Mouse (Mus musculus) myocyte (in vitro differentiated cells): Measurements from ENCODE around the gene Agap2. TPM values are rescaled to one million over a fixed set of nuclear protein-coding genes. Genes with fewer than 3 reads are reported as not detected.

Experiments
- H3K27me3 ChIP-seq: one replicate; pipeline ENCODE4 v1.6.1; 2011; ENCODE audit not compliant: control insufficient read depth, insufficient read depth, insufficient read length
- H3K36me3 ChIP-seq: one replicate; pipeline ENCODE4 v1.6.1; 2011; ENCODE audit not compliant: control insufficient read depth, insufficient read depth
- H3K4me2 ChIP-seq: one replicate; pipeline ENCODE4 v1.6.1; 2011; ENCODE audit warnings: low read depth, control low read depth
- H3K4me3 ChIP-seq: one replicate; pipeline ENCODE4 v1.5.1; 2011; ENCODE audit warnings: mild to moderate bottlenecking, control low read depth, moderate library complexity
- H3K79me2 ChIP-seq: one replicate; pipeline ENCODE4 v1.6.1; 2011; ENCODE audit not compliant: control insufficient read depth, insufficient read depth
- H3ac ChIP-seq: one replicate; pipeline ENCODE4 v1.6.1; 2011; ENCODE audit not compliant: control insufficient read depth, insufficient read length
- CEBPB ChIP-seq: IDR thresholded peaks from 2 replicates; pipeline ENCODE4 v1.6.1; 2011; ENCODE audit warnings: mild to moderate bottlenecking, moderate library complexity; ENCODE audit not compliant: poor library complexity, insufficient read depth, severe bottlenecking
- E2F4 ChIP-seq: IDR thresholded peaks from one replicate; pipeline ENCODE4 v1.6.1; 2011; ENCODE audit warnings: mild to moderate bottlenecking, control low read depth, moderate library complexity; ENCODE audit not compliant: insufficient read depth
- MAX ChIP-seq: IDR thresholded peaks from one replicate; pipeline ENCODE4 v1.6.1; 2011; ENCODE audit warnings: low read depth, mild to moderate bottlenecking, control low read depth
- MYOD1 ChIP-seq, 3 experiments: IDR thresholded peaks; one replicate each; pipeline ENCODE4 v1.6.1; 2011; ENCODE audit warnings: control low read depth in 2 of 3, low read depth in 2 of 3, mild to moderate bottlenecking in 2 of 3, moderate library complexity in 1 of 3; ENCODE audit not compliant: insufficient read length in 2 of 3, control insufficient read depth in 1 of 3
- MYOG ChIP-seq, 3 experiments: IDR thresholded peaks; one replicate each; pipeline ENCODE4 v1.6.1; 2011; ENCODE audit warnings: control low read depth in 2 of 3, low read depth in 2 of 3, mild to moderate bottlenecking in 2 of 3; ENCODE audit not compliant: insufficient read length in 2 of 3, control insufficient read depth in 1 of 3, insufficient read depth in 1 of 3
- POLR2A ChIP-seq: IDR thresholded peaks from one replicate; pipeline ENCODE4 v1.6.1; 2011; ENCODE audit warnings: low read depth, mild to moderate bottlenecking, control low read depth, moderate library complexity; ENCODE audit not compliant: insufficient read length
- POLR2AphosphoS2 ChIP-seq: IDR thresholded peaks from one replicate; pipeline ENCODE4 v1.6.1; 2011; ENCODE audit warnings: low read depth, control low read depth; ENCODE audit not compliant: insufficient read length
- REST ChIP-seq: IDR thresholded peaks from one replicate; pipeline ENCODE4 v1.6.1; 2011; ENCODE audit warnings: mild to moderate bottlenecking, control low read depth, moderate library complexity; ENCODE audit not compliant: insufficient read depth, insufficient read length
- SRF ChIP-seq: IDR thresholded peaks from one replicate; pipeline ENCODE4 v1.6.1; 2011; ENCODE audit warnings: low read depth; ENCODE audit not compliant: control insufficient read depth, insufficient read length
- TCF12 ChIP-seq: IDR thresholded peaks from one replicate; pipeline ENCODE4 v1.6.1; 2011; ENCODE audit warnings: mild to moderate bottlenecking, control low read depth; ENCODE audit not compliant: poor library complexity, insufficient read depth, severe bottlenecking
- TCF3 ChIP-seq: IDR thresholded peaks from one replicate; pipeline ENCODE4 v1.6.1; 2011; ENCODE audit warnings: low read depth, control low read depth; ENCODE audit not compliant: insufficient read length
- USF1 ChIP-seq: IDR thresholded peaks from one replicate; pipeline ENCODE4 v1.6.1; 2011; ENCODE audit warnings: low read depth, mild to moderate bottlenecking, control low read depth, moderate library complexity
- polyA plus RNA-seq: library from polyadenylated mRNA; unstranded; fragments of >200 nt; fragmentation: generic; extraction: Trizol; gene quantifications from one replicate; pipeline ENCODE4 v1.2.1, GENCODE M21; 2012; ENCODE audit warnings: missing spikeins

Agap2 gene
- polyA plus RNA-seq, 1 experiment, result 1.2 TPM

- Histone ChIP-seq H3K4me3 (no peak overlapping the region), H3ac (no peak overlapping the region), H3K27me3 (no peaks in the 10 kb centered on the region), H3K79me2 (peaks cover 4% of the 10 kb centered on the region), H3K4me2 (no peak overlapping the region), H3K36me3 (no peaks in the 10 kb centered on the region)
- TF ChIP-seq USF1, result no peak
- TF ChIP-seq SRF, result no peak
- no peak for TF ChIP-seq MYOG (IDR thresholded peaks at IDR 0.05; ENCODE audit: control insufficient read depth in 1 of 3, insufficient read depth in 1 of 3, insufficient read length in 2 of 3, low read depth in 2 of 3)
- no peak for TF ChIP-seq TCF12
- TF ChIP-seq REST, result no peak
- no peak for TF ChIP-seq CEBPB
- no peak for TF ChIP-seq E2F4
- TF ChIP-seq POLR2A, result no peak
- TF ChIP-seq POLR2AphosphoS2, result no peak
- no peak for TF ChIP-seq MAX
- no peak for TF ChIP-seq TCF3
- TF ChIP-seq MYOD1 (IDR thresholded peaks at IDR 0.05; ENCODE audit: control insufficient read depth in 1 of 3, insufficient read length in 2 of 3, low read depth in 2 of 3), result no peak
Observed at GRCm38 (mm10) chr10:127037641-127038040, 37.4 kb upstream of the Agap2 start.

- Histone ChIP-seq H3K4me3 (peak overlapping the region; percentile 92), H3K27me3 (no peaks in the 10 kb centered on the region), H3ac (peak overlapping the region; percentile 36), H3K36me3 (no peaks in the 10 kb centered on the region), H3K79me2 (peaks cover 4% of the 10 kb centered on the region), H3K4me2 (peak overlapping the region; percentile 97)
- no peak for TF ChIP-seq TCF3
- TF ChIP-seq SRF, result no peak
- TF ChIP-seq MYOG (IDR thresholded peaks at IDR 0.05; ENCODE audit: control insufficient read depth in 1 of 3, insufficient read depth in 1 of 3, insufficient read length in 2 of 3, low read depth in 2 of 3), result no peak
- TF ChIP-seq MYOD1 (IDR thresholded peaks at IDR 0.05; ENCODE audit: control insufficient read depth in 1 of 3, insufficient read length in 2 of 3, low read depth in 2 of 3), result no peak
- TF ChIP-seq MAX, result no peak
- TF ChIP-seq CEBPB, result no peak
- TF ChIP-seq E2F4, result no peak
- TF ChIP-seq REST, result no peak
- no peak for TF ChIP-seq POLR2A
Observed at GRCm38 (mm10) chr10:127040569-127041214, 34.4 kb upstream of the Agap2 start.

- Histone ChIP-seq H3K27me3 (no peaks in the 10 kb centered on the region), H3K4me3 (peak within 1 kb of the TSS; percentile 92), H3K36me3 (no peaks in the 10 kb centered on the region), H3K4me2 (peak within 1 kb of the TSS; percentile 97), H3ac (peak within 1 kb of the TSS; percentile 36), H3K79me2 (peaks cover 4% of the 10 kb centered on the region)
- TF ChIP-seq USF1 (no peak), SRF (no peak), TCF12 (no peak), MAX (no peak), POLR2A (no peak), REST (no peak), CEBPB (no peak), TCF3 (no peak), MYOD1 (IDR thresholded peaks at IDR 0.05; ENCODE audit: control insufficient read depth in 1 of 3, insufficient read length in 2 of 3, low read depth in 2 of 3) (no peak), POLR2AphosphoS2 (no peak)
Observed at GRCm38 (mm10) chr10:127041274-127041766, 33.8 kb upstream of the Agap2 start, which contains the start of the genes Mettl1 and Eef1akmt3. Gene Mettl1 (plus strand): TSS chr10:127041414. Gene Eef1akmt3 (minus strand): TSS chr10:127041513.

- H3K4me3 ChIP-seq, result peak overlapping the region; percentile 92
- peak overlapping the region; percentile 97 for H3K4me2 ChIP-seq
- peak overlapping the region; percentile 36 for H3ac ChIP-seq
- peaks cover 4% of the 10 kb centered on the region for H3K79me2 ChIP-seq
- TF ChIP-seq TCF3 (no peak), POLR2A (peak; percentile 54), REST (no peak), CEBPB (no peak), POLR2AphosphoS2 (peak; percentile 52), TCF12 (no peak), E2F4 (no peak), SRF (peak; percentile 31), MYOG (IDR thresholded peaks at IDR 0.05; ENCODE audit: control insufficient read depth in 1 of 3, insufficient read depth in 1 of 3, insufficient read length in 2 of 3, low read depth in 2 of 3) (no peak), USF1 (peak; percentile 45), MAX (peak; percentile 68), MYOD1 (IDR thresholded peaks at IDR 0.05; ENCODE audit: control insufficient read depth in 1 of 3, insufficient read length in 2 of 3, low read depth in 2 of 3) (no peak)
- H3K27me3 ChIP-seq, result no peaks in the 10 kb centered on the region
- no peaks in the 10 kb centered on the region for H3K36me3 ChIP-seq
Observed at GRCm38 (mm10) chr10:127041774-127042338, 33.2 kb upstream of the Agap2 start.
